Mouse (Mus musculus) myocyte (in vitro differentiated cells): ENCODE measurements around the gene Rer1.

ENCODE experiments used
- MYOG ChIP-seq, 3 experiments: IDR thresholded peaks; one replicate each; pipeline ENCODE4 v1.6.1; 2011; ENCODE audit warnings: control low read depth in 2 of 3, low read depth in 2 of 3, mild to moderate bottlenecking in 2 of 3; ENCODE audit not compliant: insufficient read length in 2 of 3, control insufficient read depth in 1 of 3, insufficient read depth in 1 of 3
- POLR2A ChIP-seq: IDR thresholded peaks from one replicate; pipeline ENCODE4 v1.6.1; 2011; ENCODE audit warnings: low read depth, mild to moderate bottlenecking, control low read depth, moderate library complexity; ENCODE audit not compliant: insufficient read length
- POLR2AphosphoS2 ChIP-seq: IDR thresholded peaks from one replicate; pipeline ENCODE4 v1.6.1; 2011; ENCODE audit warnings: low read depth, control low read depth; ENCODE audit not compliant: insufficient read length

DNA sequence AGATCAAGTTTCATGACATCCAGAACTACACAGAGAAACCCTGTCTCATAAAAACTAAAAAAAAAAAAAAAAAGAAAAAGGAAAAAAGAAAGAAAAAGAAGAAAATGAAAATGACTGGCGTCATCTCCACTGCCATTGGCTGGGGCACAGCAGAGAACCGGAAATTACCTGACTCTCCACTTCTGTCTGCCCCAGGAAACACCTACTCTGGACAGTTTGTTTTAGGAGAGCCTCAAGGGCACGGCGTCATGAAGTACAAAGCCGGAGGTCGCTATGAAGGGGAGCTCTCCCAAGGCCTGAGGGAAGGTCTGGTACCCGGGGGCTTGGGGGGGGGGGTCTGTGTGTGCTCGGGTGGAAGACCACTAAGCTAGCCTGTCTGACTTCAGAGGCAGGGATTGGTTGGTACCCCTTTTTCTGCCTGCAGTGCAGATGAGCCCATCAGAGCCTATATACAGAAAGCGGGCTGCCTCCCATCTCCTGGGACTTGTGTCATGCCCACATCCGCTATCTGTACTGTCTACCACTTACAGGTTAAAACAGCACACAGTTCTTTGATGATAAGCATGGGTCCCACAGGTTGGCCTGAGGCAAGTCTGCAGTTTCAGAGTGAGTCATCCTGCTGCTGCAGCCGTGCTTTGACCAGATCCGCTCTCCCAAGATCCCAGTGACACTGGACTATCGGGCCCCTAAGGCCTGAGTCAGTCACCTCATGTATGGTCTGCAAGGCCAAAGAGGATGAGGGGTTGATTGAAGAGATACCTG, 4.7 kb upstream of the Rer1 start:
- TF ChIP-seq POLR2AphosphoS2, result no peak
- no peak for TF ChIP-seq MYOG (IDR thresholded peaks at IDR 0.05; ENCODE audit: control insufficient read depth in 1 of 3, insufficient read depth in 1 of 3, insufficient read length in 2 of 3, low read depth in 2 of 3)
- no peak for TF ChIP-seq POLR2A
